Mouse (Mus musculus) hindbrain, embryonic 15.5 days (tissue): ENCODE data around the gene Gm43518. TPM values are rescaled to one million over a fixed set of nuclear protein-coding genes. Genes with fewer than 3 reads are reported as not detected.
A peak's percentile ranks its signal among the peaks of the same experiment; 100 is the strongest.

Experiments used
- ATAC-seq: fragments of 200-750 bp; cut with Nextera tagmentation; 2 replicates; pipeline ENCODE4 v1.8.0; 2017; ENCODE audit warnings: low read depth, moderate number of reproducible peaks, moderate TSS enrichment; ENCODE audit not compliant: low FRiP score
- H3K27ac ChIP-seq: fragments of 300-500 bp; sonication (generic); replicated peaks from 2 replicates; pipeline ENCODE4 v1.5.1; 2015; ENCODE audit warnings: mild to moderate bottlenecking, inconsistent platforms
- H3K27me3 ChIP-seq: fragments of 300-500 bp; sonication (generic); 2 replicates; pipeline ENCODE4 v1.6.1; 2015; ENCODE audit warnings: control low read depth, inconsistent platforms
- H3K36me3 ChIP-seq: fragments of 300-500 bp; sonication (generic); 2 replicates; pipeline ENCODE4 v1.6.1; 2015; ENCODE audit warnings: control low read depth, inconsistent platforms
- H3K4me1 ChIP-seq: fragments of 300-500 bp; sonication (generic); replicated peaks from 2 replicates; pipeline ENCODE4 v1.6.1; 2015; ENCODE audit warnings: control low read depth, inconsistent platforms
- H3K4me2 ChIP-seq: fragments of 300-500 bp; sonication (generic); 2 replicates; pipeline ENCODE4 v1.6.1; 2015; ENCODE audit warnings: moderate library complexity, mild to moderate bottlenecking, inconsistent platforms
- H3K4me3 ChIP-seq: fragments of 300-500 bp; sonication (generic); 2 replicates; pipeline ENCODE4 v1.5.1; 2015; ENCODE audit warnings: mild to moderate bottlenecking, inconsistent platforms
- H3K9ac ChIP-seq: fragments of 300-500 bp; sonication (generic); 2 replicates; pipeline ENCODE4 v1.6.1; 2015; ENCODE audit warnings: inconsistent platforms
- H3K9me3 ChIP-seq: fragments of 300-500 bp; sonication (generic); 2 replicates; pipeline ENCODE4 v1.6.1; 2016; ENCODE audit warnings: control low read depth, inconsistent platforms
- WGBS: fragments of 180-500 bp; shearing (Covaris S2); methylation state at CpG from one replicate; pipeline ENCODE4 v1.1.7; 2015; 5-methylcytosine and 5-hydroxymethylcytosine counted together
- polyA plus RNA-seq: library from polyadenylated mRNA; unstranded; fragments of >200 nt; fragmentation: Nextera tagmentation; extraction: Ambion mirVana; gene quantifications from 2 replicates; pipeline ENCODE4 v1.2.1, GENCODE M21; 2015

Gm43518 gene
- 3.8 and 4.2 TPM in 2 replicates for polyA plus RNA-seq

GRCm38 (mm10) chr5:123927118-123927517 lies at the start of gene Gm43518:
Gene Gm43518, plus strand, starts transcription at chr5:123927418.
- no peak within 1 kb of the TSS for H3K27ac ChIP-seq
- no peaks in the 10 kb centered on the region for H3K27me3 ChIP-seq
- H3K4me1 ChIP-seq = peaks cover 12% of the 10 kb centered on the region
- no peaks in the 10 kb centered on the region for H3K9me3 ChIP-seq
- 97% methylated on average over 9 of the region's 9 CpGs for WGBS
- no peak within 1 kb of the TSS for H3K4me2 ChIP-seq
- H3K36me3 ChIP-seq = peaks cover 60% of the 10 kb centered on the region
- no peak within 1 kb of the TSS for H3K9ac ChIP-seq
- H3K4me3 ChIP-seq = no peak within 1 kb of the TSS
- ATAC-seq = no peak

GRCm38 (mm10) chr5:123878056-123878455 lies 49.2 kb upstream of the Gm43518 start:
- H3K9ac ChIP-seq = no peak overlapping the region
- H3K4me2 ChIP-seq = peak overlapping the region; percentile 27
- H3K9me3 ChIP-seq = no peaks in the 10 kb centered on the region
- H3K27ac ChIP-seq = no peak overlapping the region
- no peak for ATAC-seq
- H3K4me3 ChIP-seq = no peak overlapping the region
- no peaks in the 10 kb centered on the region for H3K36me3 ChIP-seq
- WGBS = 72% methylated on average over 14 of the region's 14 CpGs
- no peaks in the 10 kb centered on the region for H3K27me3 ChIP-seq
- no peaks in the 10 kb centered on the region for H3K4me1 ChIP-seq

- Histone ChIP-seq H3K4me3 (no peak within 1 kb of the TSS), H3K27ac (no peak within 1 kb of the TSS), H3K9me3 (no peaks in the 10 kb centered on the region), H3K27me3 (no peaks in the 10 kb centered on the region), H3K9ac (no peak within 1 kb of the TSS), H3K4me1 (no peaks in the 10 kb centered on the region), H3K4me2 (no peak within 1 kb of the TSS), H3K36me3 (no peaks in the 10 kb centered on the region)
- ATAC-seq = no peak
- WGBS = 74% methylated on average over 12 of the region's 12 CpGs
Observed at GRCm38 (mm10) chr5:123879928-123880327, 47.3 kb upstream of the Gm43518 start, which contains the start of gene Hcar1. Gene Hcar1, minus strand, starts transcription at chr5:123880020.

GRCm38 (mm10) chr5:123880778-123881177 lies 46.4 kb upstream of the Gm43518 start:
- no peaks in the 10 kb centered on the region for H3K4me1 ChIP-seq
- no peaks in the 10 kb centered on the region for H3K36me3 ChIP-seq
- H3K27ac ChIP-seq = no peak overlapping the region
- 80% methylated on average over 14 of the region's 14 CpGs for WGBS
- no peak for ATAC-seq
- H3K27me3 ChIP-seq = no peaks in the 10 kb centered on the region
- H3K4me2 ChIP-seq = no peak overlapping the region
- H3K4me3 ChIP-seq = no peak overlapping the region
- H3K9ac ChIP-seq = no peak overlapping the region
- no peaks in the 10 kb centered on the region for H3K9me3 ChIP-seq

- H3K27me3 ChIP-seq = no peaks in the 10 kb centered on the region
- H3K4me2 ChIP-seq = no peak overlapping the region
- H3K4me1 ChIP-seq = no peaks in the 10 kb centered on the region
- no peak overlapping the region for H3K27ac ChIP-seq
- H3K9ac ChIP-seq = no peak overlapping the region
- no peak for ATAC-seq
- H3K9me3 ChIP-seq = no peaks in the 10 kb centered on the region
- WGBS = 85% methylated on average over 7 of the region's 7 CpGs
- H3K36me3 ChIP-seq = no peaks in the 10 kb centered on the region
- no peak overlapping the region for H3K4me3 ChIP-seq
Observed at GRCm38 (mm10) chr5:123883891-123884290, 43.3 kb upstream of the Gm43518 start.

GRCm38 (mm10) chr5:123884332-123884731 lies 42.9 kb upstream of the Gm43518 start:
- no peak for ATAC-seq

GRCm38 (mm10) chr5:123886365-123886764 lies 40.9 kb upstream of the Gm43518 start:
- no peak overlapping the region for H3K4me3 ChIP-seq
- H3K4me1 ChIP-seq = no peaks in the 10 kb centered on the region
- ATAC-seq = no peak
- 84% methylated on average over 3 of the region's 3 CpGs for WGBS
- H3K9me3 ChIP-seq = no peaks in the 10 kb centered on the region
- no peak overlapping the region for H3K27ac ChIP-seq
- H3K4me2 ChIP-seq = no peak overlapping the region
- no peaks in the 10 kb centered on the region for H3K36me3 ChIP-seq
- H3K27me3 ChIP-seq = no peaks in the 10 kb centered on the region
- H3K9ac ChIP-seq = no peak overlapping the region

More at GRCm38 (mm10) chr5:123884332-123884731, 42.9 kb upstream of the Gm43518 start:
- H3K4me3 ChIP-seq = no peak overlapping the region
- H3K27ac ChIP-seq = no peak overlapping the region
- no peaks in the 10 kb centered on the region for H3K4me1 ChIP-seq
- H3K27me3 ChIP-seq = no peaks in the 10 kb centered on the region
- H3K9me3 ChIP-seq = no peaks in the 10 kb centered on the region
- 79% methylated on average over 10 of the region's 10 CpGs for WGBS
- H3K4me2 ChIP-seq = no peak overlapping the region
- no peaks in the 10 kb centered on the region for H3K36me3 ChIP-seq
- H3K9ac ChIP-seq = no peak overlapping the region

- Histone ChIP-seq H3K4me3 (no peak overlapping the region), H3K4me2 (no peak overlapping the region), H3K9me3 (no peaks in the 10 kb centered on the region), H3K27me3 (no peaks in the 10 kb centered on the region), H3K4me1 (no peaks in the 10 kb centered on the region), H3K27ac (no peak overlapping the region), H3K9ac (no peak overlapping the region), H3K36me3 (no peaks in the 10 kb centered on the region)
- no peak for ATAC-seq
- 76% methylated on average over 2 of the region's 2 CpGs for WGBS
Observed at GRCm38 (mm10) chr5:123890312-123890711, 36.9 kb upstream of the Gm43518 start.

GRCm38 (mm10) chr5:123890987-123891386 lies 36.2 kb upstream of the Gm43518 start:
- H3K4me3 ChIP-seq = no peak overlapping the region
- H3K27me3 ChIP-seq = no peaks in the 10 kb centered on the region
- no peaks in the 10 kb centered on the region for H3K9me3 ChIP-seq
- no peaks in the 10 kb centered on the region for H3K4me1 ChIP-seq
- 76% methylated on average over 5 of the region's 5 CpGs for WGBS
- ATAC-seq = no peak
- H3K4me2 ChIP-seq = no peak overlapping the region
- H3K36me3 ChIP-seq = no peaks in the 10 kb centered on the region
- no peak overlapping the region for H3K9ac ChIP-seq
- no peak overlapping the region for H3K27ac ChIP-seq

- Histone ChIP-seq H3K4me2 (no peak overlapping the region), H3K4me3 (no peak overlapping the region), H3K27ac (no peak overlapping the region), H3K9ac (no peak overlapping the region), H3K27me3 (no peaks in the 10 kb centered on the region), H3K9me3 (no peaks in the 10 kb centered on the region), H3K36me3 (no peaks in the 10 kb centered on the region), H3K4me1 (no peaks in the 10 kb centered on the region)
- WGBS = 34% methylated on average over 6 of the region's 6 CpGs
- ATAC-seq = no peak
Observed at GRCm38 (mm10) chr5:123891669-123892068, 35.5 kb upstream of the Gm43518 start.

GRCm38 (mm10) chr5:123893520-123893919 lies 33.7 kb upstream of the Gm43518 start:
- no peaks in the 10 kb centered on the region for H3K36me3 ChIP-seq
- WGBS = 90% methylated on average over 5 of the region's 5 CpGs
- no peaks in the 10 kb centered on the region for H3K4me1 ChIP-seq
- H3K27ac ChIP-seq = no peak overlapping the region
- H3K4me3 ChIP-seq = no peak overlapping the region
- no peaks in the 10 kb centered on the region for H3K27me3 ChIP-seq
- H3K9me3 ChIP-seq = no peaks in the 10 kb centered on the region
- no peak for ATAC-seq
- no peak overlapping the region for H3K9ac ChIP-seq
- no peak overlapping the region for H3K4me2 ChIP-seq

- Histone ChIP-seq H3K4me1 (no peaks in the 10 kb centered on the region), H3K4me3 (no peak overlapping the region), H3K36me3 (no peaks in the 10 kb centered on the region), H3K4me2 (no peak overlapping the region), H3K9me3 (no peaks in the 10 kb centered on the region), H3K9ac (no peak overlapping the region), H3K27ac (no peak overlapping the region), H3K27me3 (no peaks in the 10 kb centered on the region)
- ATAC-seq = no peak
- 85% methylated on average over 11 of the region's 11 CpGs for WGBS
Observed at GRCm38 (mm10) chr5:123896395-123896794, 30.8 kb upstream of the Gm43518 start.

GRCm38 (mm10) chr5:123897352-123897751 lies 29.9 kb upstream of the Gm43518 start:
- Histone ChIP-seq H3K27me3 (no peaks in the 10 kb centered on the region), H3K36me3 (no peaks in the 10 kb centered on the region), H3K4me3 (no peak overlapping the region), H3K4me1 (no peaks in the 10 kb centered on the region), H3K9ac (no peak overlapping the region), H3K27ac (no peak overlapping the region), H3K4me2 (no peak overlapping the region), H3K9me3 (no peaks in the 10 kb centered on the region)
- ATAC-seq = no peak
- 88% methylated on average over 13 of the region's 13 CpGs for WGBS
